Mouse (Mus musculus): ENCODE data around the gene Rfc2. TPM values are rescaled to one million over a fixed set of nuclear protein-coding genes. Genes with fewer than 3 reads are reported as not detected.
"Not testable (repeated sequence)": the region's sequence is repeated elsewhere in the genome, so short reads cannot be mapped to it uniquely, and the experiment has no call there.

Gene Rfc2
- polyA plus RNA-seq, 1 experiment from 2014 or later = 304 TPM

DNA sequence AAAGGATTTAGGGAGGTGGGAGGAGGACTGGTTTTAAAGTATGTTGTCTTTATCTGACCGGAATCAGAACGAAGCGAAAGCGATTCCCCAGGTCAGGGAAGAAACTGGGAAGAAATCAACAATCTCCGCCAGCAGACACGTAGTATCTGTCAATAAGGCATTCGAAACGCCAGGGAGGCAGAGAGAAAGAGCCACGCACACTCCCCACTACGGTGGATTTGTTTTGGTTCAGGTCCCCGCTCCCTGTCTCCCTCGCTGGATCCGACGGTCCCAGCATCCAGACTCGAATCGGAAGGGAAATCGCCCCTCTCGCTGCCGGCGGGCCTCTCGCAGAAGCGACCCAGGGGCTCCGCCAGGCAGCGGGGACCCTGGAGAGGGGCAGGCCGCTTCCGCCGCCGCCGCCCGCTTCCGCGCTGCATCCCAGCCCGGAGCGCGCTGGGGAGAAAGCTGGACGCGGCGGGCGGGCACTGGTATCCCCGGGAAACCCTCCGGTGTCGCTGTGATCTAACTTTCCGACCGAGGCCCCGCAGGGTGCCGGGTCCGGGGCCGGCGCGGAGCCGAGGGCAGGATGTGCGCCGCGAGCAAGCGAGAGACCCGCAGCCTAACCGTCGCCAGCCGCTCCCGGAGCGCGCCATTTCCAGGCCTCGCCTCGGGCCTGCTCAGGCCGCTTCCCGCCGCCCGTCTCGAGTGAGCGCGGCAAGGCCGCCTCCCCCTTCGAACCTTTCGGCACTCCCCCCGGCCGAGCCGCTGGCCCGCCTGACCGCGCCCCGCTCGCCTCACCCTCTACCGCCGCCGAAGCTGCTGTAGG, 57.5 kb downstream of the Rfc2 start:
- peak overlapping the region; percentile 59 for H3K4me2 ChIP-seq
- no peaks in the 10 kb centered on the region for H3K9me3 ChIP-seq
- peak; percentile 69; the same call in 1 of the 2 replicates for ATAC-seq (ENCODE audit: borderline replicate concordance, extremely low read depth, low FRiP score, low TSS enrichment)
- no peaks in the 10 kb centered on the region for H3K27me3 ChIP-seq
- H3K36me3 ChIP-seq = peaks cover 26% of the 10 kb centered on the region
- H3K27ac ChIP-seq = peak overlapping the region; percentile 95
- peaks cover 23% of the 10 kb centered on the region for H3K4me1 ChIP-seq
- H3K9ac ChIP-seq = peak overlapping the region; percentile 100
- under 1% methylated on average over 85 of the region's 85 CpGs for WGBS
- peak overlapping the region; percentile 99 for H3K4me3 ChIP-seq

- H3K4me1 ChIP-seq = peaks cover 28% of the 10 kb centered on the region
- H3K4me2 ChIP-seq = peak within 1 kb of the TSS; percentile 59
- peak within 1 kb of the TSS; percentile 95 for H3K27ac ChIP-seq
- under 1% methylated on average over 52 of the region's 52 CpGs for WGBS
- ATAC-seq (ENCODE audit: borderline replicate concordance, extremely low read depth, low FRiP score, low TSS enrichment) = peak; percentile 92
- H3K9ac ChIP-seq = peak within 1 kb of the TSS; percentile 100
- no peaks in the 10 kb centered on the region for H3K27me3 ChIP-seq
- H3K36me3 ChIP-seq = peaks cover 24% of the 10 kb centered on the region
- H3K4me3 ChIP-seq = peak within 1 kb of the TSS; percentile 99
- H3K9me3 ChIP-seq = no peaks in the 10 kb centered on the region
Measured at GRCm38 (mm10) chr5:134639269-134639682, 58.1 kb downstream of the Rfc2 start, which contains the start of gene Eif4h. Gene Eif4h (minus strand): TSS chr5:134639490.

GRCm38 (mm10) chr5:134640371-134640770, 59.2 kb downstream of the Rfc2 start:
- 89% methylated on average over 3 of the region's 3 CpGs for WGBS

GRCm38 (mm10) chr5:134644121-134644520, 63.0 kb downstream of the Rfc2 start:
- no peak overlapping the region for H3K4me3 ChIP-seq
- 63% methylated on average over 1 of the region's 1 CpGs for WGBS
- peaks cover 26% of the 10 kb centered on the region for H3K4me1 ChIP-seq
- H3K9ac ChIP-seq = no peak overlapping the region
- H3K27ac ChIP-seq = peak overlapping the region; percentile 88
- 0 out of 2 replicates have a peak overlapping the region, but pooled peaks have one; percentile 25 for H3K4me2 ChIP-seq
- no peak for ATAC-seq (ENCODE audit: borderline replicate concordance, extremely low read depth, low FRiP score, low TSS enrichment)
- no peaks in the 10 kb centered on the region for H3K9me3 ChIP-seq
- no peaks in the 10 kb centered on the region for H3K27me3 ChIP-seq
- H3K36me3 ChIP-seq = no peaks in the 10 kb centered on the region

More at GRCm38 (mm10) chr5:134640371-134640770, 59.2 kb downstream of the Rfc2 start:
- ATAC-seq (ENCODE audit: borderline replicate concordance, extremely low read depth, low FRiP score, low TSS enrichment) = no peak
- H3K9ac ChIP-seq = no peak overlapping the region
- H3K27me3 ChIP-seq = no peaks in the 10 kb centered on the region
- no peak overlapping the region for H3K27ac ChIP-seq
- H3K36me3 ChIP-seq = peaks cover 16% of the 10 kb centered on the region
- no peaks in the 10 kb centered on the region for H3K9me3 ChIP-seq
- peaks cover 38% of the 10 kb centered on the region for H3K4me1 ChIP-seq
- H3K4me3 ChIP-seq = no peak overlapping the region
- H3K4me2 ChIP-seq = no peak overlapping the region

- Histone ChIP-seq H3K9ac (no peak overlapping the region), H3K36me3 (no peaks in the 10 kb centered on the region), H3K9me3 (no peaks in the 10 kb centered on the region), H3K4me3 (no peak overlapping the region), H3K27me3 (no peaks in the 10 kb centered on the region), H3K27ac (peak overlapping the region; percentile 88), H3K4me2 (0 out of 2 replicates have a peak overlapping the region, but pooled peaks have one; percentile 25), H3K4me1 (peaks cover 24% of the 10 kb centered on the region)
- ATAC-seq (ENCODE audit: borderline replicate concordance, extremely low read depth, low FRiP score, low TSS enrichment) = peak; percentile 93
- 5% methylated on average over 8 of the region's 8 CpGs for WGBS
Measured at GRCm38 (mm10) chr5:134644643-134645118, 63.5 kb downstream of the Rfc2 start.

DNA sequence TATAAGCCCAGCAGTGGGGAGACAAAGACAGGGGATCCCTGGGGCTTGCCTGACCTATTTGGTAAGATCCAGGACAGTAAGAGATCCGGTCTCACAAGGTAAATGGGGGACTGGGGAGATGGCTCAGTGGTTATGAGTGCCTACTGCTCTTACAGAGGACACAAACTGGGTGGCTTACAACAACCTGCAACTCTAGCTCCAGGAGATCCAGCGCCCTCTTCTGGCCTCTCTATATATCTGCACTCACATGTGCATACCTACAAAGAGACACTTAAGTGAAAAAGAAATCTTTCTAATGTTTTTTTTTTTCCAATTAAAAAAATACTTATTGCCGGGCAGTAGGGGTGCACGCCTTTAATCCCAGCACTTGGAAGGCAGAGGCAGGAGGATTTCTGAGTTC, 65.3 kb downstream of the Rfc2 start:
- WGBS = 73% methylated on average over 4 of the region's 4 CpGs
- ATAC-seq (ENCODE audit: borderline replicate concordance, extremely low read depth, low FRiP score, low TSS enrichment) = no peak
- H3K4me1 ChIP-seq = peaks cover 21% of the 10 kb centered on the region

DNA sequence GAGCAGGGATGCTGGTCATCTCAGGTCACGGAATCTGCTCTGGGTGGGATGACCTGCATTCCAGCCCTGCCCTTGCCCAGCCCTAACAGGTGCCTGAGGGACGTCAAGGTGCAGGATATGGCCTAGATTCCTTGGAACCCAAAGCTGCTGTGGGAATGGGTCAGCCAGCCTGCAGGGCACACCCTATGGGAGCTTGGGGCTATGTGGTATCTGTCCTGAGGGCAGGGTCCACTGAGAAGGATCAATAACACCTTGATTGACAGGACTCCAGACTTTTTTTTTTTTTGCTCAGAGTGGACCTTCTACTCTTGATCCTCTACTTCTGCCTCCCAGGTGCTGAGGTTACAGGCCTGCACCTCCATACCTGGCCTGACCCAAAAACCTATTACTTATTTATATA, 66.2 kb downstream of the Rfc2 start:
- Histone ChIP-seq H3K4me3 (no peak overlapping the region), H3K36me3 (no peaks in the 10 kb centered on the region), H3K9me3 (no peaks in the 10 kb centered on the region), H3K4me2 (no peak overlapping the region), H3K27ac (no peak overlapping the region), H3K9ac (no peak overlapping the region), H3K4me1 (peaks cover 29% of the 10 kb centered on the region), H3K27me3 (no peaks in the 10 kb centered on the region)
- WGBS = 76% methylated on average over 2 of the region's 2 CpGs
- no peak for ATAC-seq (ENCODE audit: borderline replicate concordance, extremely low read depth, low FRiP score, low TSS enrichment)

More for the DNA sequence above, 65.3 kb downstream of the Rfc2 start:
- Histone ChIP-seq H3K4me2 (no peak overlapping the region), H3K4me3 (no peak overlapping the region), H3K27ac (no peak overlapping the region), H3K9me3 (no peaks in the 10 kb centered on the region), H3K36me3 (no peaks in the 10 kb centered on the region), H3K9ac (no peak overlapping the region), H3K27me3 (no peaks in the 10 kb centered on the region)

DNA sequence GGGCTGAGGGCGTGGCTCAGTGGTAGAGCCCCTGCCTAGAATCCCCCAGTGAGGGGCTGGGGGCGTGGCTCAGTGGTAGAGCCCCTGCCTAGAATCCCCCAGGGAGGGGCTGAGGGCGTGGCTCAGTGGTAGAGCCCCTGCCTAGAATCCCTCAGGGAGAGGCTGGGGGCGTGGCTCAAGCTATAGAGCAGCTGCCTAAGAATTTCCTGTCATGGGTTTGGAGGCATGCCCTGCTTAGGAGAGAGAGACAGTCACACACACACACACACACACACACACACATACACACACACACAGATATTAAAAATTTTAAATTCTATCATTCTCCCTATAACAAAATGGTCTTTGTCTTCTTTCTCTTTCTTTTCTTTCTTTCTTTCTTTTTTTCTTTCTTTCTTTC, 67.8 kb downstream of the Rfc2 start:
- H3K4me2 ChIP-seq; H3K27me3 ChIP-seq; H3K4me3 ChIP-seq; H3K27ac ChIP-seq; ATAC-seq (ENCODE audit: borderline replicate concordance, extremely low read depth, low FRiP score, low TSS enrichment); H3K9me3 ChIP-seq; H3K36me3 ChIP-seq; H3K9ac ChIP-seq: not testable (repeated sequence)
- H3K4me1 ChIP-seq = peaks cover 28% of the 10 kb centered on the region
- 71% methylated on average over 4 of the region's 4 CpGs for WGBS

DNA sequence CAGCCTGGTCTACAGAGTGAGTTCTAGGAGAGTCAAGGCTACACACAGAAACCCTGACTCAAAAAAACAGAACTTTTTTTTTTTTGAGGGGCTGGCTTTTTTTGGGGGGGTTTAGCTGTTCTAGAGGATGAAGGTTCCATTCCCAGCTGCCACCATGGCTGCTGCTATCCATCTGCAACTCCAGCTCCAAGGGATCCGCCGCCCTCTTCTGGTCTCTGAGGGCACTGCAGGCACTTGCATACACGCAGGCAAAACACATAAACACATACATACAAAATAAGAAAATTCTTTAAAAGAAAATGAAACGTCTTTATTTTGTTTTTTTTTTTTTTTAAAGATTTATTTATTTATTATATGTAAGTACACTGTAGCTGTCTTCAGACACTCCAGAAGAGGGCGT, 69.8 kb downstream of the Rfc2 start:
- Histone ChIP-seq H3K27me3 (no peaks in the 10 kb centered on the region), H3K9me3 (no peaks in the 10 kb centered on the region), H3K4me2 (no peak overlapping the region), H3K27ac (no peak overlapping the region), H3K9ac (no peak overlapping the region), H3K4me1 (peaks cover 12% of the 10 kb centered on the region), H3K36me3 (no peaks in the 10 kb centered on the region), H3K4me3 (no peak overlapping the region)
- no peak for ATAC-seq (ENCODE audit: borderline replicate concordance, extremely low read depth, low FRiP score, low TSS enrichment)
- 45% methylated on average over 5 of the region's 5 CpGs for WGBS

Small RNAs within 50 kb of the gene (microRNA-seq; reads per million reads assigned to microRNA genes)
- not detected for gene Mir7228

Other genes starting within 250 kb of the Rfc2 start
- 75.2 and 78.0 TPM in 2 replicates for gene Gtf2ird1, start 124.7 kb upstream of the Rfc2 start, polyA plus RNA-seq (2015; fragmentation: Nextera tagmentation; extraction: Ambion mirVana)
- 4.6 TPM in 2 replicates for gene Clip2, start 28.9 kb upstream of the Rfc2 start, polyA plus RNA-seq (2015; fragmentation: Nextera tagmentation; extraction: Ambion mirVana)
- gene Syna, start 21.2 kb upstream of the Rfc2 start, polyA plus RNA-seq (2015; fragmentation: Nextera tagmentation; extraction: Ambion mirVana) = 0.19 and 0.33 TPM in 2 replicates
- 2.6 and 2.9 TPM in 2 replicates for gene Lat2, start 33.7 kb downstream of the Rfc2 start, polyA plus RNA-seq (2015; fragmentation: Nextera tagmentation; extraction: Ambion mirVana)
- gene Eif4h, start 58.1 kb downstream of the Rfc2 start, polyA plus RNA-seq (2015; fragmentation: Nextera tagmentation; extraction: Ambion mirVana) = 506 and 532 TPM in 2 replicates
- gene Limk1, start 107.2 kb downstream of the Rfc2 start, polyA plus RNA-seq (2015; fragmentation: Nextera tagmentation; extraction: Ambion mirVana) = 7.1 and 8.2 TPM in 2 replicates
- gene Eln, start 166.0 kb downstream of the Rfc2 start, polyA plus RNA-seq (2015; fragmentation: Nextera tagmentation; extraction: Ambion mirVana) = 534 and 579 TPM in 2 replicates

All from lung, embryonic 15.5 days (tissue).